Mouse (Mus musculus): Measurements from ENCODE around the gene Skida1. TPM values are rescaled to one million over a fixed set of nuclear protein-coding genes. Genes with fewer than 3 reads are reported as not detected.

The Skida1 gene
- polyA plus RNA-seq, 1 experiment = 0.06 TPM

DNA sequence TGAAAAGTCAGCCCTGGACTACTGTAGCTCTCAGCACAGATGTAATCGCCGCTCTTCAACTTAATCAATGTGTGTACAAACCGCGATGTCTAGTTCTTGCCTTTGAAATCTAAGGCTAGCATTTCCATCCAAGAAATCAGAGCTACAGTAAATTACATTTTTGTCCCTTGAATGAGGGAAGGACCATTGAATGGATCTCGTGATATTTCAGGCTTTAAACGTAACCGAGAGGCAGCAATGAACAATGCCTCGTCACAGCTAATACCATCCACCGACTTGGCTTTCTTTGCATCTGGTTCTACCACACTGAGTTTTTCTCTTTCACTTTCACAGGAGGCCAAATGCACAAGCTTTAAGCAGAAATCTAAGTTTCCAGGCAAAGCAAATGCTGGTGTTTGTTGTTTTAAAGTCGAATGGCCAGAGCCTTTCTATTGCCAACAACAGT lies 1.7 kb upstream of the Skida1 start:
- H3K27ac ChIP-seq (ENCODE audit: control insufficient read depth, insufficient read depth, low read depth, low read length) = peak overlapping the region; percentile 32; the same call in 1 of the 2 replicates

DNA sequence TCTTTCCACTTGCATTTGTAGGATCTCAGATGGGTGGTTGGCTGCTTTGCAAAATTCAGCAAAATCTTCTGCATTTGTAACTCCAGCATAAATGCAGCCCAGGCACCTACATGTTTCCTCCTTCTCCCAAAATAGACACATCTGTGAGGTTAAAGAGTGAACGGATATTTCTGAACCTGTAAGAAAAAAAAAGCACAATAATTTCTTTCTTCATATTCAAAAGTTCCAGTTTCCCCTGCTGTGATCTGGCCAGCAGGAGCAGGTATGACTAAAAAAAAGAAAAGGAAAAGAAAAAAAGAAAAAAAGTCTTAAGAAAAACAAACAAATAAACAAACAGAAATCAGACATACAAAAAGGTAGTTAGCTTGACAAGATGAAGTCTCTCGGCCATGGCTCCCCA lies 1.2 kb upstream of the Skida1 start:
- Histone ChIP-seq H3K36me3 (ENCODE audit: control insufficient read depth, insufficient read depth, low read length) (no peaks in the 10 kb centered on the region), H3K4me1 (ENCODE audit: control insufficient read depth, insufficient read depth, low read length) (peaks cover 4% of the 10 kb centered on the region), H3K27me3 (ENCODE audit: control insufficient read depth, insufficient read depth, low read length) (no peaks in the 10 kb centered on the region), H3K4me3 (ENCODE audit: control insufficient read depth, low read depth, low read length) (no peak overlapping the region), H3K27ac (ENCODE audit: control insufficient read depth, insufficient read depth, low read depth, low read length) (no peak overlapping the region)
- no peak for TF ChIP-seq CTCF (IDR thresholded peaks at IDR 0.05; ENCODE audit: control insufficient read depth, insufficient read depth, insufficient replicate concordance, low read depth, low read length)
- no peak for TF ChIP-seq POLR2A (IDR thresholded peaks at IDR 0.05; ENCODE audit: control insufficient read depth, low read depth, low read length)

More for the DNA sequence above, 1.7 kb upstream of the Skida1 start:
- no peak overlapping the region for H3K4me3 ChIP-seq (ENCODE audit: control insufficient read depth, low read depth, low read length)
- H3K27me3 ChIP-seq (ENCODE audit: control insufficient read depth, insufficient read depth, low read length) = no peaks in the 10 kb centered on the region
- TF ChIP-seq CTCF (IDR thresholded peaks at IDR 0.05; ENCODE audit: control insufficient read depth, insufficient read depth, insufficient replicate concordance, low read depth, low read length) (no peak), POLR2A (IDR thresholded peaks at IDR 0.05; ENCODE audit: control insufficient read depth, low read depth, low read length) (no peak)
- peaks cover 6% of the 10 kb centered on the region for H3K4me1 ChIP-seq (ENCODE audit: control insufficient read depth, insufficient read depth, low read length)
- H3K36me3 ChIP-seq (ENCODE audit: control insufficient read depth, insufficient read depth, low read length) = no peaks in the 10 kb centered on the region

GRCm38 (mm10) chr2:18049279-18049821 lies 499 bp upstream of the Skida1 start:
- Histone ChIP-seq H3K4me3 (ENCODE audit: control insufficient read depth, low read depth, low read length) (no peak overlapping the region), H3K36me3 (ENCODE audit: control insufficient read depth, insufficient read depth, low read length) (no peaks in the 10 kb centered on the region), H3K4me1 (ENCODE audit: control insufficient read depth, insufficient read depth, low read length) (peaks cover 4% of the 10 kb centered on the region), H3K27me3 (ENCODE audit: control insufficient read depth, insufficient read depth, low read length) (no peaks in the 10 kb centered on the region), H3K27ac (ENCODE audit: control insufficient read depth, insufficient read depth, low read depth, low read length) (peak overlapping the region; percentile 44)
- TF ChIP-seq CTCF (IDR thresholded peaks at IDR 0.05; ENCODE audit: control insufficient read depth, insufficient read depth, insufficient replicate concordance, low read depth, low read length) (no peak), POLR2A (IDR thresholded peaks at IDR 0.05; ENCODE audit: control insufficient read depth, low read depth, low read length) (no peak)

- H3K27me3 ChIP-seq (ENCODE audit: control insufficient read depth, insufficient read depth, low read length) = no peaks in the 10 kb centered on the region
- H3K4me3 ChIP-seq (ENCODE audit: control insufficient read depth, low read depth, low read length) = peak overlapping the region; percentile 78
- TF ChIP-seq POLR2A (IDR thresholded peaks at IDR 0.05; ENCODE audit: control insufficient read depth, low read depth, low read length) = no peak
- no peak for TF ChIP-seq CTCF (IDR thresholded peaks at IDR 0.05; ENCODE audit: control insufficient read depth, insufficient read depth, insufficient replicate concordance, low read depth, low read length)
- H3K27ac ChIP-seq (ENCODE audit: control insufficient read depth, insufficient read depth, low read depth, low read length) = peak overlapping the region; percentile 25
- no peaks in the 10 kb centered on the region for H3K36me3 ChIP-seq (ENCODE audit: control insufficient read depth, insufficient read depth, low read length)
- H3K4me1 ChIP-seq (ENCODE audit: control insufficient read depth, insufficient read depth, low read length) = peaks cover 4% of the 10 kb centered on the region
These were observed 1.0 kb downstream of the Skida1 start for GRCm38 (mm10) chr2:18047646-18048452.

DNA sequence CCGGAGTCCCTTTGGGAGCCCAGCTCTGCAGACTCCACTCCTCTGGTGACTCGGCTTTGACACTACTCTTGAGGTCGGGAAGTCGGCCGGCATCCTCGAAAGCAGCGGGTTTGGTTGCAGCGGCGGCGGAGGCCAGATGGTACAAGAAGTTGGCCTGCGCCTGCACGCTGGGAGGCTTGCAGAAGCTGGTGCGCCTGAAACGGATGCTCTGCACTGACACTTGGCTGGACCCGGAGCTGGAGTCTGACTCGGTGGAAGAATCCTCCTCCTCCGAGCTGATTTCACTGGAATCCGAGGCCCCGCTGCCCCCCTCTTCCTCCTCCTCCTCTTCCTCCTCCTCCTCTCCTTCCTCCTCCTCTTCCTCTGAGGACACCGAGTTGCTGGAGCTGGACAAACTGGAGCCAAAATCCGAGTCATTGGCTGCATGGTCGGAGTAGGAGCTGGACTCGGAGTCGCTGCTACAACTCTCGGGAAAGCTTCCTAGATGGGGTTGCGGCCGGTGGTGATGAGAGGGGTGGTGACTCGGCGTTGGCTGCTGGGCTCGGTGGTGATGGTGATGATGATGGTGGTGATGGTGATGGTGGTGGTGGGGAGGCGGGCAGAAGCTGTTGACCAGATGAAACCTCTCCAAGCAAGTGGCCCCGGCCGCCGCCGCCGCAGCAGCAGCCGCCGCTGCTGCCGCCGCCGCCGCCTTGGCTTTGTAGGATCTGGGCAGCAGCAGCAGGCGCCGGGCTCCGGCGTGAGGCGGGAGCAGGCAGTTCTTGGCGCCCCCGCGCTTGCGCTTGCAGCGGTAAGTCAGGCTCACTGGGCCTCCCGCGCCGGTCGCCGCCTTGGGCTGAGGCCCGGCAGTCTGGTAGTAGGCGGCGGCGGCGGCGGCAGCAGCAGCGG lies 1.8 kb downstream of the Skida1 start:
- H3K4me1 ChIP-seq (ENCODE audit: control insufficient read depth, insufficient read depth, low read length) = peaks cover 4% of the 10 kb centered on the region
- no peaks in the 10 kb centered on the region for H3K27me3 ChIP-seq (ENCODE audit: control insufficient read depth, insufficient read depth, low read length)
- H3K4me3 ChIP-seq (ENCODE audit: control insufficient read depth, low read depth, low read length) = peak overlapping the region; percentile 78
- H3K27ac ChIP-seq (ENCODE audit: control insufficient read depth, insufficient read depth, low read depth, low read length) = peak overlapping the region; percentile 25
- no peaks in the 10 kb centered on the region for H3K36me3 ChIP-seq (ENCODE audit: control insufficient read depth, insufficient read depth, low read length)
- TF ChIP-seq CTCF (IDR thresholded peaks at IDR 0.05; ENCODE audit: control insufficient read depth, insufficient read depth, insufficient replicate concordance, low read depth, low read length) = no peak
- TF ChIP-seq POLR2A (IDR thresholded peaks at IDR 0.05; ENCODE audit: control insufficient read depth, low read depth, low read length) = no peak

GRCm38 (mm10) chr2:18046186-18046585 lies 2.7 kb downstream of the Skida1 start:
- TF ChIP-seq CTCF (IDR thresholded peaks at IDR 0.05; ENCODE audit: control insufficient read depth, insufficient read depth, insufficient replicate concordance, low read depth, low read length) (no peak), POLR2A (IDR thresholded peaks at IDR 0.05; ENCODE audit: control insufficient read depth, low read depth, low read length) (no peak)
- Histone ChIP-seq H3K4me3 (ENCODE audit: control insufficient read depth, low read depth, low read length) (no peak overlapping the region), H3K27me3 (ENCODE audit: control insufficient read depth, insufficient read depth, low read length) (no peaks in the 10 kb centered on the region; the same call in 1 of the 2 replicates), H3K36me3 (ENCODE audit: control insufficient read depth, insufficient read depth, low read length) (no peaks in the 10 kb centered on the region), H3K4me1 (ENCODE audit: control insufficient read depth, insufficient read depth, low read length) (peaks cover 6% of the 10 kb centered on the region), H3K27ac (ENCODE audit: control insufficient read depth, insufficient read depth, low read depth, low read length) (no peak overlapping the region)

GRCm38 (mm10) chr2:18045781-18046181 lies 3.1 kb downstream of the Skida1 start:
- Histone ChIP-seq H3K27me3 (ENCODE audit: control insufficient read depth, insufficient read depth, low read length) (peaks cover under 1% of the 10 kb centered on the region; the same call in 1 of the 2 replicates), H3K27ac (ENCODE audit: control insufficient read depth, insufficient read depth, low read depth, low read length) (no peak overlapping the region), H3K4me3 (ENCODE audit: control insufficient read depth, low read depth, low read length) (no peak overlapping the region), H3K36me3 (ENCODE audit: control insufficient read depth, insufficient read depth, low read length) (no peaks in the 10 kb centered on the region), H3K4me1 (ENCODE audit: control insufficient read depth, insufficient read depth, low read length) (peaks cover 10% of the 10 kb centered on the region)
- TF ChIP-seq CTCF (IDR thresholded peaks at IDR 0.05; ENCODE audit: control insufficient read depth, insufficient read depth, insufficient replicate concordance, low read depth, low read length) = no peak
- TF ChIP-seq POLR2A (IDR thresholded peaks at IDR 0.05; ENCODE audit: control insufficient read depth, low read depth, low read length) = no peak
